Mouse (Mus musculus) intestine, postnatal 0 days (tissue): ENCODE results near the gene Ccdc172. TPM values are rescaled to one million over a fixed set of nuclear protein-coding genes. Genes with fewer than 3 reads are reported as not detected.
A peak's percentile ranks its signal among the peaks of the same experiment; 100 is the strongest.

Experiments used
- ATAC-seq: fragments of 200-750 bp; cut with Nextera tagmentation; 2 replicates; pipeline ENCODE4 v1.8.0; 2017; ENCODE audit warnings: mild to moderate bottlenecking, moderate TSS enrichment, moderate library complexity
- H3K27ac ChIP-seq: fragments of 300-500 bp; sonication (generic); 2 replicates; pipeline ENCODE4 v1.5.1; 2014; ENCODE audit warnings: mild to moderate bottlenecking, low read depth, low read length, moderate library complexity
- H3K27me3 ChIP-seq: fragments of 300-500 bp; sonication (generic); replicated peaks from 2 replicates; pipeline ENCODE4 v1.6.1; 2014; ENCODE audit warnings: low read length, mixed read lengths; ENCODE audit not compliant: control insufficient read depth, insufficient read depth
- H3K36me3 ChIP-seq: fragments of 300-500 bp; sonication (generic); 2 replicates; pipeline ENCODE4 v1.6.1; 2014; ENCODE audit warnings: mild to moderate bottlenecking, moderate library complexity; ENCODE audit not compliant: control insufficient read depth, insufficient read depth
- H3K4me1 ChIP-seq: fragments of 300-500 bp; sonication (generic); replicated peaks from 2 replicates; pipeline ENCODE4 v1.6.1; 2014; ENCODE audit warnings: antibody characterized with exemption, low read length, mixed read lengths; ENCODE audit not compliant: control insufficient read depth, insufficient read depth
- H3K4me2 ChIP-seq: fragments of 300-500 bp; sonication (generic); replicated peaks from 2 replicates; pipeline ENCODE4 v1.6.1; 2014; ENCODE audit warnings: low read depth, mild to moderate bottlenecking, moderate library complexity
- H3K4me3 ChIP-seq: fragments of 300-500 bp; sonication (generic); 2 replicates; pipeline ENCODE4 v1.5.1; 2014; ENCODE audit warnings: low read depth, low read length
- H3K9ac ChIP-seq: fragments of 300-500 bp; sonication (generic); 2 replicates; pipeline ENCODE4 v1.6.1; 2014; ENCODE audit warnings: mild to moderate bottlenecking, low read depth, low read length
- H3K9me3 ChIP-seq: fragments of 300-500 bp; sonication (generic); 2 replicates; pipeline ENCODE4 v1.6.1; 2016; ENCODE audit warnings: mixed run types; ENCODE audit not compliant: control insufficient read depth
- CTCF ChIP-seq: sonication (generic); IDR thresholded peaks from 2 replicates; pipeline ENCODE4 v1.5.1; 2016; ENCODE audit warnings: low read depth, mild to moderate bottlenecking, control low read depth, antibody characterized with exemption, moderate library complexity
- WGBS: fragments of 180-500 bp; shearing (Covaris S2); extraction: QIAGEN DNeasy Blood & Tissue Kit; methylation state at CpG from one replicate; pipeline ENCODE4 v1.1.7; 2014; 5-methylcytosine and 5-hydroxymethylcytosine counted together
- polyA plus RNA-seq: library from polyadenylated mRNA; unstranded; fragments of >200 nt; fragmentation: Nextera tagmentation; extraction: Ambion mirVana; gene quantifications from 2 replicates; pipeline ENCODE4 v1.2.1, GENCODE M21; 2015

Gene Ccdc172
- polyA plus RNA-seq, 1 experiment from 2014 or later = not detected

GRCm38 (mm10) chr19:58497106-58497505 lies 14.7 kb upstream of the Ccdc172 start:
- H3K4me2 ChIP-seq = no peak overlapping the region
- 60% methylated on average over 3 of the region's 3 CpGs for WGBS
- no peak for TF ChIP-seq CTCF
- H3K9ac ChIP-seq = no peak overlapping the region
- ATAC-seq = no peak
- H3K4me1 ChIP-seq = no peaks in the 10 kb centered on the region
- H3K27ac ChIP-seq = no peak overlapping the region
- H3K4me3 ChIP-seq = no peak overlapping the region
- H3K36me3 ChIP-seq = no peaks in the 10 kb centered on the region
- no peaks in the 10 kb centered on the region for H3K9me3 ChIP-seq
- H3K27me3 ChIP-seq = no peaks in the 10 kb centered on the region

GRCm38 (mm10) chr19:58499420-58499966 lies 12.3 kb upstream of the Ccdc172 start:
- H3K27ac ChIP-seq = no peak overlapping the region
- no peak for ATAC-seq
- H3K36me3 ChIP-seq = no peaks in the 10 kb centered on the region
- H3K4me3 ChIP-seq = no peak overlapping the region
- no peaks in the 10 kb centered on the region for H3K4me1 ChIP-seq
- H3K4me2 ChIP-seq = no peak overlapping the region
- H3K9me3 ChIP-seq = no peaks in the 10 kb centered on the region
- H3K27me3 ChIP-seq = no peaks in the 10 kb centered on the region
- TF ChIP-seq CTCF = no peak
- H3K9ac ChIP-seq = no peak overlapping the region
- WGBS = 78% methylated on average over 3 of the region's 3 CpGs

GRCm38 (mm10) chr19:58500049-58500448 lies 11.7 kb upstream of the Ccdc172 start:
- Histone ChIP-seq H3K9ac (no peak overlapping the region), H3K4me2 (no peak overlapping the region), H3K36me3 (no peaks in the 10 kb centered on the region), H3K4me1 (no peaks in the 10 kb centered on the region), H3K9me3 (no peaks in the 10 kb centered on the region), H3K4me3 (no peak overlapping the region), H3K27ac (no peak overlapping the region), H3K27me3 (no peaks in the 10 kb centered on the region)
- ATAC-seq = no peak
- no peak for TF ChIP-seq CTCF
- WGBS = 92% methylated on average over 2 of the region's 2 CpGs

- Histone ChIP-seq H3K4me2 (no peak overlapping the region), H3K9me3 (no peaks in the 10 kb centered on the region), H3K4me3 (no peak overlapping the region), H3K4me1 (no peaks in the 10 kb centered on the region), H3K27ac (no peak overlapping the region), H3K27me3 (no peaks in the 10 kb centered on the region), H3K36me3 (no peaks in the 10 kb centered on the region), H3K9ac (no peak overlapping the region)
- TF ChIP-seq CTCF = no peak
- WGBS = 93% methylated on average over 1 of the region's 1 CpGs
- no peak for ATAC-seq
Observed at GRCm38 (mm10) chr19:58521696-58522095, 9.9 kb downstream of the Ccdc172 start.

GRCm38 (mm10) chr19:58523736-58524394 lies 12.1 kb downstream of the Ccdc172 start:
- H3K4me1 ChIP-seq = no peaks in the 10 kb centered on the region
- H3K4me3 ChIP-seq = no peak overlapping the region
- no peaks in the 10 kb centered on the region for H3K36me3 ChIP-seq
- 50% methylated on average over 12 of the region's 12 CpGs for WGBS
- ATAC-seq = peak; percentile 70; the same call in 1 of the 2 replicates
- TF ChIP-seq CTCF = no peak
- no peaks in the 10 kb centered on the region for H3K27me3 ChIP-seq
- no peak overlapping the region for H3K4me2 ChIP-seq
- H3K27ac ChIP-seq = no peak overlapping the region
- no peak overlapping the region for H3K9ac ChIP-seq
- H3K9me3 ChIP-seq = no peaks in the 10 kb centered on the region

- no peak overlapping the region for H3K4me3 ChIP-seq
- H3K4me1 ChIP-seq = no peaks in the 10 kb centered on the region
- no peaks in the 10 kb centered on the region for H3K36me3 ChIP-seq
- no peak overlapping the region for H3K9ac ChIP-seq
- H3K27ac ChIP-seq = no peak overlapping the region
- H3K27me3 ChIP-seq = no peaks in the 10 kb centered on the region
- H3K9me3 ChIP-seq = no peaks in the 10 kb centered on the region
- no peak for ATAC-seq
- H3K4me2 ChIP-seq = no peak overlapping the region
- 52% methylated on average over 12 of the region's 12 CpGs for WGBS
- no peak for TF ChIP-seq CTCF
Observed at GRCm38 (mm10) chr19:58525457-58526239, 13.9 kb downstream of the Ccdc172 start.
